Mouse (Mus musculus) gastrocnemius, adult 18-20 months (tissue): ENCODE data around the gene Fam163a. TPM values are rescaled to one million over a fixed set of nuclear protein-coding genes. Genes with fewer than 3 reads are reported as not detected.
"Not testable (repeated sequence)": the region's sequence is repeated elsewhere in the genome, so short reads cannot be mapped to it uniquely, and the experiment has no call there.

ENCODE experiments used
- DNase-seq: peaks from one replicate; pipeline ENCODE4 v3.0.0; 2021; ENCODE audit warnings: low spot score
- total RNA-seq, 2 experiments: library from RNA; stranded (reverse); gene quantifications; 2 replicates each; pipeline ENCODE4 v1.2.3; 2021

The Fam163a gene
- total RNA-seq, 2 experiments from 2014 or later: not detected

GRCm38 (mm10) chr1:156085770-156086169 is 119.1 kb downstream of the Fam163a start:
- peak; percentile 36 for DNase-seq

- DNase-seq: no peak
These were observed 120.2 kb downstream of the Fam163a start for GRCm38 (mm10) chr1:156084603-156085002.

GRCm38 (mm10) chr1:156077655-156078054 is 127.2 kb downstream of the Fam163a start:
- no peak for DNase-seq

GRCm38 (mm10) chr1:156076474-156076873 is 128.4 kb downstream of the Fam163a start:
- no peak for DNase-seq

GRCm38 (mm10) chr1:156074575-156074974 is 130.3 kb downstream of the Fam163a start:
- DNase-seq: no peak

- no peak for DNase-seq
These were observed 131.5 kb downstream of the Fam163a start for GRCm38 (mm10) chr1:156073169-156073821.

GRCm38 (mm10) chr1:156070106-156070505 is 134.7 kb downstream of the Fam163a start:
- DNase-seq: no peak

- no peak for DNase-seq
These were observed 138.7 kb downstream of the Fam163a start for GRCm38 (mm10) chr1:156066133-156066532.

- no peak for DNase-seq
These were observed 142.6 kb downstream of the Fam163a start for GRCm38 (mm10) chr1:156062193-156062592.

- DNase-seq: no peak
These were observed 146.6 kb downstream of the Fam163a start for GRCm38 (mm10) chr1:156058207-156058606.

GRCm38 (mm10) chr1:156046688-156047087 is 158.1 kb downstream of the Fam163a start:
- peak; percentile 79 for DNase-seq

- no peak for DNase-seq
These were observed 160.6 kb downstream of the Fam163a start for GRCm38 (mm10) chr1:156044211-156044611.

- DNase-seq: peak; percentile 50
These were observed 161.8 kb downstream of the Fam163a start for GRCm38 (mm10) chr1:156043027-156043426.

- no peak for DNase-seq
These were observed 162.3 kb downstream of the Fam163a start for GRCm38 (mm10) chr1:156042481-156042880.

- no peak for DNase-seq
These were observed 163.2 kb downstream of the Fam163a start for GRCm38 (mm10) chr1:156041451-156042241.

GRCm38 (mm10) chr1:156040731-156041401 is 164.0 kb downstream of the Fam163a start:
- peak; percentile 93 for DNase-seq

GRCm38 (mm10) chr1:156039989-156040388 is 164.8 kb downstream of the Fam163a start:
- not testable (repeated sequence) for DNase-seq

GRCm38 (mm10) chr1:156037144-156037583 is 167.7 kb downstream of the Fam163a start:
- DNase-seq: peak; percentile 41

- peak; percentile 100 for DNase-seq
These were observed 168.7 kb downstream of the Fam163a start, which contains the start of gene Tor1aip1 for GRCm38 (mm10) chr1:156035930-156036737. TSS of gene Tor1aip1 (minus strand) at chr1:156036480.

GRCm38 (mm10) chr1:156035269-156035929 is 169.4 kb downstream of the Fam163a start, which contains the start of gene Tor1aip2:
TSS of gene Tor1aip2 (plus strand) at chr1:156035403.
- DNase-seq: no peak
